Mouse (Mus musculus) G1E (cell line): Measurements from ENCODE around the gene Rab7b. TPM values are rescaled to one million over a fixed set of nuclear protein-coding genes. Genes with fewer than 3 reads are reported as not detected.
A peak's percentile ranks its signal among the peaks of the same experiment; 100 is the strongest.

ENCODE experiments used
- ATAC-seq: 2 replicates; pipeline ENCODE4 v1.8.0; 2016; ENCODE audit warnings: mild to moderate bottlenecking; ENCODE audit not compliant: insufficient number of reproducible peaks, poor library complexity, low FRiP score, severe bottlenecking; ENCODE audit errors: extremely low read depth
- DNase-seq: peaks from one replicate; pipeline ENCODE4 v3.0.0; 2012; ENCODE audit warnings: low spot score
- H3K27me3 ChIP-seq: 2 replicates; pipeline ENCODE4 v1.6.1; 2012; ENCODE audit warnings: mild to moderate bottlenecking, low read length, inconsistent platforms; ENCODE audit not compliant: insufficient read depth
- H3K36me3 ChIP-seq: replicated peaks from 2 replicates; pipeline ENCODE3; 2012; ENCODE audit warnings: mild to moderate bottlenecking, inconsistent platforms
- H3K4me1 ChIP-seq: 2 replicates; pipeline ENCODE4 v1.6.1; 2012; ENCODE audit warnings: low read depth, low read length, inconsistent platforms, mixed read lengths; ENCODE audit not compliant: insufficient read depth
- H3K4me3 ChIP-seq: 2 replicates; pipeline ENCODE4 v1.5.1; 2012; ENCODE audit warnings: low read depth, mild to moderate bottlenecking, inconsistent platforms, low read length, moderate library complexity, mixed read lengths
- H3K9me3 ChIP-seq: replicated peaks from 2 replicates; pipeline ENCODE4 v1.6.1; 2012; ENCODE audit warnings: inconsistent platforms
- CTCF ChIP-seq: IDR thresholded peaks from 2 replicates; pipeline ENCODE4 v1.5.1; 2012; ENCODE audit warnings: low read depth, low read length, inconsistent platforms, mixed read lengths
- GATA1 ChIP-seq: IDR thresholded peaks from 2 replicates; pipeline ENCODE4 v1.6.1; 2012; ENCODE audit warnings: borderline replicate concordance, low read length, inconsistent platforms, mixed read lengths
- GATA2 ChIP-seq: IDR thresholded peaks from 2 replicates; pipeline ENCODE4 v1.6.1; 2012; ENCODE audit warnings: low read depth, low read length, inconsistent platforms, borderline replicate concordance
- POLR2AphosphoS5 ChIP-seq: IDR thresholded peaks from 2 replicates; pipeline ENCODE4 v1.6.1; 2012; ENCODE audit warnings: low read depth, low read length, inconsistent platforms; ENCODE audit not compliant: insufficient replicate concordance
- TAL1 ChIP-seq: conservative IDR thresholded peaks from 2 replicates; pipeline ENCODE4 v1.6.1; 2012; ENCODE audit warnings: low read depth, low read length, inconsistent platforms, mixed read lengths
- polyA plus RNA-seq: library from polyadenylated mRNA; stranded (reverse); fragments of >175 nt; gene quantifications from 2 replicates; pipeline ENCODE4 v1.2.3, GENCODE M21; 2012
- total RNA-seq, 2 experiments: library from RNA; stranded (forward) in 1 of 2; stranded (reverse) in 1 of 2; fragments of 200-1000 nt in 1 of 2; fragments of >200 nt in 1 of 2; fragmentation: Nextera tagmentation in 1 of 2; gene quantifications; 2 replicates each; pipeline ENCODE4 v1.2.3; 2014 to 2017

Gene Rab7b
- total and polyA plus RNA-seq, 3 experiments, result 0.38 TPM; not detected in 2

- H3K4me3 ChIP-seq, result no peak overlapping the region
- peaks cover 26% of the 10 kb centered on the region for H3K4me1 ChIP-seq
- H3K36me3 ChIP-seq, result peaks cover 98% of the 10 kb centered on the region
- no peaks in the 10 kb centered on the region for H3K9me3 ChIP-seq
- ATAC-seq, result no peak
- TF ChIP-seq POLR2AphosphoS5 (no peak), GATA1 (no peak), GATA2 (no peak), TAL1 (no peak), CTCF (no peak)
- H3K27me3 ChIP-seq, result no peaks in the 10 kb centered on the region
- no peak for DNase-seq
These were observed 24.4 kb upstream of the Rab7b start for GRCm38 (mm10) chr1:131664136-131664535.

DNA sequence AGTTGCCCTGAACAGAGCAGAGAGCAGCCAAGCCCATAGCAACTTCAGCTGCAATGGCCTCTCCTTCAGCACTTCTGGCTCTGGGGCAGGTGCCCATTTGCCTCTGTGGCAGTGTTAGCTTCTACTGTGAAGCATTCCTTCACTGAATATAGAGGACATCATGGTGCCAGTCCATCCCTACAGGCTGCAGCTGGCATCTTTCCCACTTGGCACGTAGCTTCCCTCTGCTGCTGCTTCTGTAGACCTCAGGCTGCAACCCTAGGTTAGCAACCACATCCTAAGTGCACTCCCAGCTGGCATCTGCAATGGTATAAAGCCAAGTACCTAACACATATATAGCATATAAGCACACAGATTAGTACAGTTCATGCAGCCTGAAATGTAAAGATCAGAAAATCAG lies 22.6 kb upstream of the Rab7b start:
- TF ChIP-seq GATA1 (no peak), POLR2AphosphoS5 (no peak), CTCF (no peak), TAL1 (no peak), GATA2 (no peak)
- Histone ChIP-seq H3K27me3 (no peaks in the 10 kb centered on the region), H3K36me3 (peaks cover 98% of the 10 kb centered on the region), H3K4me1 (peaks cover 14% of the 10 kb centered on the region), H3K4me3 (no peak overlapping the region), H3K9me3 (no peaks in the 10 kb centered on the region)
- ATAC-seq (no peak), DNase-seq (no peak)

DNA sequence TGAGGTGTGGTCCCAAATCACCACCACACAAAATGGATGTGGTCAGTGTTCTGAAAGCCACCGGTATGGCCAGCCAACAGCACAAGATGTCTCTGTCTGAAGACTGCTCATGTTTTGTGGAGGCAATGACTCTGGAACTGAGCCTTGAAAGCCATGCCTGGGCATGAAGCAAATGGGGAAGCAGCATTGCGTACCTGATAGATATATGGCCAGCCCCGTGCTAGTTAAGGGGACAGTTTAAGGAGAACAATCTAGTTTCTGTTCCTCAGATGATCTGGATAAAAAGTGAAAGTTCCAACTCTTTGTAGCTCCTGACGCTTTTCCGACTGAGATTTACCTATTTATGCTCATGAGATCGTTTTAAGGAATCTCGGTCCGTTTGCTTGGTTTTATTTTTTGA lies 17.4 kb upstream of the Rab7b start:
- ATAC-seq (no peak), DNase-seq (no peak)
- Histone ChIP-seq H3K36me3 (peaks cover 98% of the 10 kb centered on the region), H3K9me3 (no peaks in the 10 kb centered on the region), H3K4me1 (peaks cover 12% of the 10 kb centered on the region; the same call in 1 of the 2 replicates), H3K4me3 (no peak overlapping the region), H3K27me3 (no peaks in the 10 kb centered on the region)
- TF ChIP-seq POLR2AphosphoS5, result no peak; the same call in 1 of the 2 replicates
- no peak for TF ChIP-seq TAL1
- TF ChIP-seq GATA2, result no peak
- TF ChIP-seq CTCF, result no peak
- no peak for TF ChIP-seq GATA1

- no peak overlapping the region for H3K4me3 ChIP-seq
- peaks cover 12% of the 10 kb centered on the region; the same call in 1 of the 2 replicates for H3K4me1 ChIP-seq
- no peaks in the 10 kb centered on the region for H3K27me3 ChIP-seq
- ATAC-seq (no peak), DNase-seq (no peak)
- TF ChIP-seq POLR2AphosphoS5 (0 out of 2 replicates have a peak, but pooled peaks have one; percentile 58), GATA1 (no peak)
- no peaks in the 10 kb centered on the region for H3K9me3 ChIP-seq
- peaks cover 100% of the 10 kb centered on the region for H3K36me3 ChIP-seq
These were observed 16.1 kb upstream of the Rab7b start for GRCm38 (mm10) chr1:131672361-131672760.

GRCm38 (mm10) chr1:131679644-131680043 lies 8.9 kb upstream of the Rab7b start:
- Histone ChIP-seq H3K27me3 (no peaks in the 10 kb centered on the region), H3K4me3 (no peak overlapping the region), H3K9me3 (peaks cover 5% of the 10 kb centered on the region; the same call in 1 of the 2 replicates), H3K36me3 (peaks cover 53% of the 10 kb centered on the region), H3K4me1 (no peaks in the 10 kb centered on the region)
- TF ChIP-seq CTCF, result no peak
- TF ChIP-seq GATA1, result no peak
- TF ChIP-seq GATA2, result no peak
- DNase-seq, result no peak
- ATAC-seq, result no peak

DNA sequence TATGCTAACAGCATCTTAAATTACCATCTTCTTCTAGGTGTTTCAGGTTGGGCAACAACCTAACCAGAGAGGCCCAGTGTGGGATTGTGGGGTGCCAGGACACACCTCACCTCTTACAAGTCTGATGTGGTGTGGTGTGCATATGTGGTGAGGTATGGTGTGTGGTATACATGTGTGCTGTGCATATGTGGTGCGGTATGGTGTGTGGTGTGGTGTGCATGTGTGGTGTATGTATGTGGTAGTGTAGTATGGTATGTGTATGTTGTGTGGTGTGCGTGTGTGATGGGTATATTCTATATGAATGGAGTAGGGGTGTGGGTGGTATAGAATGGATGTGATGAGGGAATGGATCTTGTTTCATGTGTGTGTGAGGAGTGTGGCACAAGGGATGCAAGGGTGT lies 756 bp upstream of the Rab7b start:
- H3K27me3 ChIP-seq, result peaks cover 19% of the 10 kb centered on the region
- no peak for DNase-seq
- H3K9me3 ChIP-seq, result no peaks in the 10 kb centered on the region
- TF ChIP-seq GATA2 (no peak), CTCF (no peak), GATA1 (no peak), TAL1 (no peak), POLR2AphosphoS5 (peak; percentile 75; the same call in 1 of the 2 replicates)
- H3K4me1 ChIP-seq, result peaks cover 10% of the 10 kb centered on the region
- H3K36me3 ChIP-seq, result peaks cover 2% of the 10 kb centered on the region
- ATAC-seq, result no peak
- H3K4me3 ChIP-seq, result no peak overlapping the region; the same call in 1 of the 2 replicates

- Histone ChIP-seq H3K36me3 (peaks cover 2% of the 10 kb centered on the region), H3K4me1 (peaks cover 10% of the 10 kb centered on the region), H3K4me3 (no peak overlapping the region), H3K9me3 (no peaks in the 10 kb centered on the region), H3K27me3 (peaks cover 21% of the 10 kb centered on the region)
- DNase-seq (no peak), ATAC-seq (no peak)
- no peak for TF ChIP-seq CTCF
- TF ChIP-seq GATA1, result no peak
- TF ChIP-seq TAL1, result no peak; the same call in 1 of the 2 replicates
- TF ChIP-seq POLR2AphosphoS5, result no peak
- no peak for TF ChIP-seq GATA2
These were observed 521 bp downstream of the Rab7b start for GRCm38 (mm10) chr1:131689016-131689415.
